In the genomic region with DNA sequence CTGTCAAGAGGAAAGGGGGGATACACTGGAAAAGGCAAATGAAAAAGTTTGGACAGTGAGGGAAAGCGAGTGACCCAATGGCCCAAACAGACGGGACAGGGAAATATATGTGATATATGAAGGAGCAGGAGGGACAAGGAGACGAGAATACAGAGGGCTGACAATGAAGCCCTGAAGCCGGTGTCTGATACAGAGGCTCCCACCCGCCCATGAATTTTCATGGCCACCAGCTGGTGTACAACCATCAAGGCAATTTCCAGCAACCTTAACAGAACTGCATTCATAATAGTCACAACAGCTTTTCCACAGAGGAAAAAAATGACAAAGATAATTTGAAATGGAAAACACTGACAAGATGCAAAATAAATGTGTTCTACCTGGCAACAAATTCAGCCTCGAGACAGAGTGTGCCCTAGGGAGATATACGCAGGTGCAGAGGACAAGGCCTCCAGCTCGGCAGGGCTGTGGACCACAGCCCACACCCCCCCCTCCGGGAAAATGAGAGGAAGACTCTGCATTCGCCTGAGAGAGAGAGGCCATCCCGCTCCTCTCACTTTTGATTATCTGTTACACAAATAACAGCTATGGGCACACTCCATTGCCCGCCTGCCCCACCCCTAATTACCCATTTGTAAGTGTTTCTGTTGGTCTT, we compare ENCODE assay signal across 20 mouse cellular contexts.
DNase-seq lines count a peak whose midpoint lies in the region; ATAC-seq and TF ChIP-seq lines count a peak whose summit lies in the region.
"Had no signal": no experiment of that assay in that cellular context is flagged by ENCODE, and none has a peak within 500 bp of the region (broad histone marks: within the 10 kb centered on the region; RNA-seq: fewer than 3 reads in every experiment).

No protein-coding gene starts in this region.

- no peaks in the 10 kb centered on the region for H3K9me3 ChIP-seq in forebrain, postnatal 0 days (ENCODE audit: low read length)
- H3K9me3 ChIP-seq in forebrain, embryonic 13.5 days (replicated peaks), result no peaks in the 10 kb centered on the region; the same call in 1 of the 2 replicates
- no peaks in the 10 kb centered on the region for H3K9me3 ChIP-seq in midbrain, embryonic 13.5 days
- H3K9me3 ChIP-seq in midbrain, embryonic 10.5 days (replicated peaks), result peaks cover 8% of the 10 kb centered on the region
- H3K9me3 ChIP-seq in neural tube, embryonic 12.5 days, result no peaks in the 10 kb centered on the region
- no peaks in the 10 kb centered on the region for H3K9me3 ChIP-seq in neural tube, embryonic 14.5 days (ENCODE audit: control insufficient read depth, low read length)
- H3K9me3 ChIP-seq: embryonic facial prominence, embryonic 12.5 days; heart, embryonic 10.5 days; intestine, embryonic 15.5 days had no signal

- H3K9ac ChIP-seq in forebrain, postnatal 0 days, result no peak overlapping the region
- no peak overlapping the region for H3K9ac ChIP-seq in forebrain, embryonic 13.5 days
- no peak overlapping the region for H3K9ac ChIP-seq in midbrain, embryonic 13.5 days (replicated peaks)
- no peak overlapping the region for H3K9ac ChIP-seq in neural tube, embryonic 12.5 days
- no peak overlapping the region for H3K9ac ChIP-seq in neural tube, embryonic 14.5 days (replicated peaks; ENCODE audit: low read depth, low read length)
- H3K9ac ChIP-seq: embryonic facial prominence, embryonic 12.5 days; intestine, embryonic 15.5 days had no signal

- TF ChIP-seq CTCF in forebrain, postnatal 0 days (IDR thresholded peaks at IDR 0.05; ENCODE audit: low read depth), result no peak

- DNase-seq in forebrain, postnatal 0 days, result no peak
- DNase-seq in midbrain, embryonic 10.5 days (ENCODE audit: low spot score), result no peak
- no peak for DNase-seq in neural tube, embryonic 10.5 days (ENCODE audit: extremely low spot score, low spot score)
- no peak for DNase-seq in frontal cortex, adult 2 months (ENCODE audit: extremely low spot score in 1 of 2, low spot score in 1 of 2)
- DNase-seq: adrenal gland, adult 2 months; adrenal gland, postnatal 36 days; cerebellum, adult 11 months; cerebellum, adult 8-10 months; cerebellum, postnatal 25 days; gastrocnemius, postnatal 10 days; heart, adult 18-20 months; heart, postnatal 10 days; heart, postnatal 4 days had no signal

- H3K4me2 ChIP-seq in forebrain, postnatal 0 days (ENCODE audit: low read depth), result no peak overlapping the region
- H3K4me2 ChIP-seq in forebrain, embryonic 13.5 days, result no peak overlapping the region
- H3K4me2 ChIP-seq in midbrain, embryonic 13.5 days (replicated peaks), result no peak overlapping the region
- H3K4me2 ChIP-seq in neural tube, embryonic 12.5 days (replicated peaks), result no peak overlapping the region
- no peak overlapping the region for H3K4me2 ChIP-seq in neural tube, embryonic 14.5 days (ENCODE audit: low read depth, low read length)
- H3K4me2 ChIP-seq: embryonic facial prominence, embryonic 12.5 days; intestine, embryonic 15.5 days had no signal

- H3K4me3 ChIP-seq in forebrain, postnatal 0 days (ENCODE audit: low read depth, low read length), result no peak overlapping the region
- no peak overlapping the region for H3K4me3 ChIP-seq in forebrain, embryonic 13.5 days
- H3K4me3 ChIP-seq in midbrain, embryonic 13.5 days (replicated peaks), result no peak overlapping the region
- no peak overlapping the region for H3K4me3 ChIP-seq in midbrain, embryonic 10.5 days
- H3K4me3 ChIP-seq in neural tube, embryonic 12.5 days, result no peak overlapping the region
- no peak overlapping the region for H3K4me3 ChIP-seq in neural tube, embryonic 14.5 days (ENCODE audit: low read depth, low read length)
- H3K4me3 ChIP-seq: embryonic facial prominence, embryonic 12.5 days; heart, embryonic 10.5 days; intestine, embryonic 15.5 days had no signal

- 0 out of 2 replicates have a peak, but pooled peaks cover 8% of the 10 kb centered on the region for H3K36me3 ChIP-seq in forebrain, postnatal 0 days (ENCODE audit: insufficient read depth)
- H3K36me3 ChIP-seq in forebrain, embryonic 13.5 days (ENCODE audit: poor library complexity, severe bottlenecking), result peaks cover 22% of the 10 kb centered on the region
- H3K36me3 ChIP-seq in midbrain, embryonic 13.5 days, result no peaks in the 10 kb centered on the region
- H3K36me3 ChIP-seq in midbrain, embryonic 10.5 days, result no peaks in the 10 kb centered on the region
- no peaks in the 10 kb centered on the region for H3K36me3 ChIP-seq in neural tube, embryonic 12.5 days
- H3K36me3 ChIP-seq in neural tube, embryonic 14.5 days (ENCODE audit: control insufficient read depth, insufficient read depth, low read length), result no peaks in the 10 kb centered on the region
- H3K36me3 ChIP-seq: embryonic facial prominence, embryonic 12.5 days; heart, embryonic 10.5 days had no signal

- no peaks in the 10 kb centered on the region for H3K27me3 ChIP-seq in forebrain, postnatal 0 days (ENCODE audit: insufficient read depth, low read length)
- H3K27me3 ChIP-seq in forebrain, embryonic 13.5 days, result peaks cover 8% of the 10 kb centered on the region; the same call in 1 of the 2 replicates
- no peaks in the 10 kb centered on the region for H3K27me3 ChIP-seq in midbrain, embryonic 13.5 days
- H3K27me3 ChIP-seq in midbrain, embryonic 10.5 days (ENCODE audit: low read depth, poor library complexity, severe bottlenecking), result peaks cover 6% of the 10 kb centered on the region; the same call in 1 of the 2 replicates
- H3K27me3 ChIP-seq in neural tube, embryonic 12.5 days (replicated peaks), result no peaks in the 10 kb centered on the region
- no peaks in the 10 kb centered on the region for H3K27me3 ChIP-seq in neural tube, embryonic 14.5 days (ENCODE audit: control insufficient read depth, insufficient read depth, low read length)
- H3K27me3 ChIP-seq: embryonic facial prominence, embryonic 12.5 days; intestine, embryonic 15.5 days had no signal

- WGBS in forebrain, postnatal 0 days, result 57% methylated on average over 12 of the region's 12 CpGs
- 71% methylated on average over 12 of the region's 12 CpGs for WGBS in forebrain, embryonic 13.5 days
- 62% methylated on average over 12 of the region's 12 CpGs for WGBS in midbrain, embryonic 13.5 days
- WGBS in midbrain, embryonic 10.5 days, result 80% methylated on average over 12 of the region's 12 CpGs
- WGBS in neural tube, embryonic 12.5 days, result 55% methylated on average over 12 of the region's 12 CpGs
- 36% methylated on average over 12 of the region's 12 CpGs for WGBS in neural tube, embryonic 14.5 days

- no peaks in the 10 kb centered on the region for H3K4me1 ChIP-seq in forebrain, postnatal 0 days (ENCODE audit: insufficient read depth)
- H3K4me1 ChIP-seq in forebrain, embryonic 13.5 days, result peaks cover 34% of the 10 kb centered on the region
- H3K4me1 ChIP-seq in midbrain, embryonic 13.5 days (replicated peaks), result 0 out of 2 replicates have a peak, but pooled peaks cover 3% of the 10 kb centered on the region
- H3K4me1 ChIP-seq in midbrain, embryonic 10.5 days, result peaks cover 8% of the 10 kb centered on the region
- 0 out of 2 replicates have a peak, but pooled peaks cover 8% of the 10 kb centered on the region for H3K4me1 ChIP-seq in neural tube, embryonic 12.5 days
- H3K4me1 ChIP-seq in neural tube, embryonic 14.5 days (ENCODE audit: control insufficient read depth, insufficient read depth, low read length), result 0 out of 2 replicates have a peak, but pooled peaks cover 3% of the 10 kb centered on the region
- H3K4me1 ChIP-seq: embryonic facial prominence, embryonic 12.5 days; heart, embryonic 10.5 days had no signal

- ATAC-seq in forebrain, postnatal 0 days, result 0 out of 2 replicates have a peak, but pooled peaks have one; percentile 40
- ATAC-seq in forebrain, embryonic 13.5 days, result no peak
- ATAC-seq in midbrain, embryonic 13.5 days, result peak; percentile 71
- peak; percentile 85 for ATAC-seq in neural tube, embryonic 12.5 days (ENCODE audit: low FRiP score, low read depth)
- ATAC-seq in neural tube, embryonic 14.5 days (ENCODE audit: low read depth), result peak; percentile 65; the same call in 1 of the 2 replicates
- ATAC-seq: intestine, embryonic 15.5 days had no signal

- no peak overlapping the region for H3K27ac ChIP-seq in forebrain, postnatal 0 days (ENCODE audit: low read depth, low read length)
- H3K27ac ChIP-seq in forebrain, embryonic 13.5 days, result no peak overlapping the region
- no peak overlapping the region for H3K27ac ChIP-seq in midbrain, embryonic 13.5 days
- no peak overlapping the region for H3K27ac ChIP-seq in midbrain, embryonic 10.5 days (replicated peaks)
- no peak overlapping the region for H3K27ac ChIP-seq in neural tube, embryonic 12.5 days
- 0 out of 2 replicates have a peak overlapping the region, but pooled peaks have one; percentile 34 for H3K27ac ChIP-seq in neural tube, embryonic 14.5 days (ENCODE audit: low read depth, low read length)
- H3K27ac ChIP-seq: embryonic facial prominence, embryonic 12.5 days; heart, embryonic 10.5 days; intestine, embryonic 15.5 days had no signal
